Mouse (Mus musculus): ENCODE data around the gene Med9. TPM values are rescaled to one million over a fixed set of nuclear protein-coding genes. Genes with fewer than 3 reads are reported as not detected.

The Med9 gene
- polyA plus RNA-seq, 1 experiment from 2014 or later, result 32.4 TPM

DNA sequence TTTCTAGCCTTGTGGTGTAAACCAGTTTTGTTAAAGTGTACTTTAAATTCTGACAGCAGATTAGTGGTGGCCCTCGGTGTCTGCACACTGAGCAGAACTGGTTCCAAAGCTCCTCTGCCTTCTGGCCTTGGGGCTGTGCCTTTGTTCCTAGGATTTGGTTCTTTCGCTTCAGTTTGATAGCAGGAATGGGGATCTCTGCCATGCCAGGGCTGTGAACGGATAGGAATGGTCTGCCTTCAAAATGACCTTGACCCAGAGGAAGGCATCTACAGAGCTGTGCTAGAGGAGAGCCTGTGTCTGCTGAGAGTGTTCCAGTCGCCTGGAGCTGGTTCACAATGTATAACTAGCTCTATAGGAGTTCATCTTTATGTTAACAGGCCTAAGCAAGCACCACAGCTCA, 11.4 kb downstream of the Med9 start:
- Histone ChIP-seq H3K4me2 (no peak overlapping the region), H3K4me3 (no peak overlapping the region), H3K27ac (no peak overlapping the region), H3K27me3 (replicated peaks) (peaks cover 19% of the 10 kb centered on the region), H3K9me3 (no peaks in the 10 kb centered on the region), H3K4me1 (peaks cover 13% of the 10 kb centered on the region), H3K9ac (no peak overlapping the region), H3K36me3 (replicated peaks) (no peaks in the 10 kb centered on the region)
- no peak for ATAC-seq (replicated peaks)
- 78% methylated on average over 4 of the region's 4 CpGs for WGBS

GRCm38 (mm10) chr11:59960476-59961337, 12.7 kb downstream of the Med9 start:
- ATAC-seq (replicated peaks), result no peak
- 84% methylated on average over 20 of the region's 20 CpGs for WGBS
- H3K4me1 ChIP-seq, result peaks cover 25% of the 10 kb centered on the region

GRCm38 (mm10) chr11:59961338-59961875, 13.4 kb downstream of the Med9 start:
- Histone ChIP-seq H3K27me3 (replicated peaks) (peaks cover 31% of the 10 kb centered on the region), H3K27ac (no peak overlapping the region), H3K4me3 (no peak overlapping the region), H3K4me1 (peaks cover 25% of the 10 kb centered on the region), H3K9ac (no peak overlapping the region), H3K9me3 (no peaks in the 10 kb centered on the region), H3K4me2 (no peak overlapping the region), H3K36me3 (replicated peaks) (no peaks in the 10 kb centered on the region)
- ATAC-seq (replicated peaks), result no peak
- 93% methylated on average over 9 of the region's 9 CpGs for WGBS

More at GRCm38 (mm10) chr11:59960476-59961337, 12.7 kb downstream of the Med9 start:
- Histone ChIP-seq H3K9me3 (no peaks in the 10 kb centered on the region), H3K4me2 (no peak overlapping the region), H3K9ac (no peak overlapping the region), H3K27me3 (replicated peaks) (peaks cover 29% of the 10 kb centered on the region), H3K36me3 (replicated peaks) (no peaks in the 10 kb centered on the region), H3K4me3 (no peak overlapping the region), H3K27ac (no peak overlapping the region)

DNA sequence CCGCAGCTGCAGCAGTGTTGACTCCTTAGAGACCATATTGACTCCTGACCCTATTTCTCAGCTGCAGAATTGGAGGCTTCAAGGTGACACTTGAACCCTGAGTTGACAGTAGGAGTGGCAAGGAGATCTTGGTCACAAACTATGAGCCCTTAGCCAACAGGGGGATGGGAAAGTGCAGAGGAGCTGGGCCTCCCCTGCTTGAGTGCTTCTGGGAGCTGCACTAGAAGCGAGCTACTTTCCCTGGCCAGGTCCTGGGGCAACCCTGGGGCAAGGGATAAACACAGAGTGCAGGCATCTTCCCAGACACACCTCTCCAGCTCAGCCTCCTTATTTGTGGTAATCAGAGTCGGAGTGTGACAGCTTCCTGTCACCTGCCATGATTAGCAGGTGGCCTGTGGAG, 14.6 kb downstream of the Med9 start:
- no peak overlapping the region for H3K4me3 ChIP-seq
- H3K27ac ChIP-seq, result no peak overlapping the region
- H3K9ac ChIP-seq, result no peak overlapping the region
- no peaks in the 10 kb centered on the region for H3K9me3 ChIP-seq
- no peak for ATAC-seq (replicated peaks)
- peaks cover 31% of the 10 kb centered on the region for H3K27me3 ChIP-seq (replicated peaks)
- H3K36me3 ChIP-seq (replicated peaks), result no peaks in the 10 kb centered on the region
- WGBS, result 68% methylated on average over 3 of the region's 3 CpGs
- no peak overlapping the region for H3K4me2 ChIP-seq
- H3K4me1 ChIP-seq, result peaks cover 25% of the 10 kb centered on the region

- H3K4me2 ChIP-seq, result peak overlapping the region; percentile 77
- no peak for ATAC-seq (replicated peaks)
- peaks cover 25% of the 10 kb centered on the region for H3K4me1 ChIP-seq
- H3K36me3 ChIP-seq (replicated peaks), result no peaks in the 10 kb centered on the region
- WGBS, result 6% methylated on average over 34 of the region's 34 CpGs
- H3K27me3 ChIP-seq (replicated peaks), result peaks cover 31% of the 10 kb centered on the region
- peak overlapping the region; percentile 10; the same call in 1 of the 2 replicates for H3K9ac ChIP-seq
- peak overlapping the region; percentile 37 for H3K4me3 ChIP-seq
- no peak overlapping the region for H3K27ac ChIP-seq
- no peaks in the 10 kb centered on the region for H3K9me3 ChIP-seq
Measured at GRCm38 (mm10) chr11:59963364-59964162, 15.6 kb downstream of the Med9 start.

GRCm38 (mm10) chr11:59964163-59964758, 16.3 kb downstream of the Med9 start:
- peaks cover 25% of the 10 kb centered on the region for H3K4me1 ChIP-seq
- peaks cover 31% of the 10 kb centered on the region for H3K27me3 ChIP-seq (replicated peaks)
- peak overlapping the region; percentile 37 for H3K4me3 ChIP-seq
- no peak overlapping the region for H3K27ac ChIP-seq
- peak overlapping the region; percentile 77 for H3K4me2 ChIP-seq
- ATAC-seq (replicated peaks), result 0 out of 2 replicates have a peak, but pooled peaks have one; percentile 54
- no peaks in the 10 kb centered on the region for H3K36me3 ChIP-seq (replicated peaks)
- H3K9me3 ChIP-seq, result no peaks in the 10 kb centered on the region
- H3K9ac ChIP-seq, result peak overlapping the region; percentile 22
- 2% methylated on average over 33 of the region's 33 CpGs for WGBS

- Histone ChIP-seq H3K4me3 (peak within 1 kb of the TSS; percentile 37), H3K27me3 (replicated peaks) (peaks cover 31% of the 10 kb centered on the region), H3K4me2 (peak within 1 kb of the TSS; percentile 77), H3K9ac (peak within 1 kb of the TSS; percentile 22), H3K9me3 (no peaks in the 10 kb centered on the region), H3K4me1 (peaks cover 25% of the 10 kb centered on the region), H3K36me3 (replicated peaks) (no peaks in the 10 kb centered on the region), H3K27ac (no peak within 1 kb of the TSS)
- ATAC-seq (replicated peaks), result peak; percentile 50; the same call in 1 of the 2 replicates
- 1% methylated on average over 28 of the region's 28 CpGs for WGBS
Measured at GRCm38 (mm10) chr11:59964818-59965217, 16.8 kb downstream of the Med9 start, which contains the start of gene Rasd1. Gene Rasd1 (minus strand): TSS chr11:59964944.

- peak overlapping the region; percentile 77 for H3K4me2 ChIP-seq
- peaks cover 25% of the 10 kb centered on the region for H3K4me1 ChIP-seq
- no peaks in the 10 kb centered on the region for H3K9me3 ChIP-seq
- peaks cover 31% of the 10 kb centered on the region for H3K27me3 ChIP-seq (replicated peaks)
- H3K36me3 ChIP-seq (replicated peaks), result no peaks in the 10 kb centered on the region
- H3K4me3 ChIP-seq, result peak overlapping the region; percentile 37
- ATAC-seq (replicated peaks), result peak; percentile 65
- H3K27ac ChIP-seq, result no peak overlapping the region
- 38% methylated on average over 25 of the region's 25 CpGs for WGBS
- peak overlapping the region; percentile 22 for H3K9ac ChIP-seq
Measured at GRCm38 (mm10) chr11:59965227-59966101, 17.5 kb downstream of the Med9 start.

GRCm38 (mm10) chr11:59966102-59966483, 18.1 kb downstream of the Med9 start:
- Histone ChIP-seq H3K4me2 (no peak overlapping the region), H3K4me1 (peaks cover 25% of the 10 kb centered on the region), H3K4me3 (no peak overlapping the region), H3K27ac (no peak overlapping the region), H3K9ac (no peak overlapping the region), H3K27me3 (replicated peaks) (peaks cover 31% of the 10 kb centered on the region), H3K9me3 (no peaks in the 10 kb centered on the region), H3K36me3 (replicated peaks) (no peaks in the 10 kb centered on the region)
- WGBS, result 68% methylated on average over 4 of the region's 4 CpGs
- ATAC-seq (replicated peaks), result no peak

DNA sequence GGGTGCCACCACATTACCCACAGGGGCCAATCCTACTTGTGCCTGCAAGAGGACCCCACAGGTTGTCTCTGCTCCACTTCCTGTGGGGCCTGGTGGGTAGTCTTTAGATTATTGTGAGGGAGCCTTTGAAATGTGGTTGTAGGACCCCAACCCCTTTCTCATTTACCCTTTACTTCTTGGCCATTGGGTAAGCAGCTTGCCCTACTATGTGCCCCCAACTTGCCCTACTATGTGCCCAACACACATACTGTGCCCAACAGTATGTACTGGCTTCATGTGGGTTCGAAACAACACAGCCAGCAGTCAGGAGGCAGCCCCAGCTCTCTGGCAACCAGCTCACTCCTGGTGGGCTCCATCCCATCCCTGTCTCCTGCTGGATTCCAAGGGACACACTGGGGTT, 19.8 kb downstream of the Med9 start:
- no peak overlapping the region for H3K27ac ChIP-seq
- H3K4me2 ChIP-seq, result no peak overlapping the region
- no peaks in the 10 kb centered on the region for H3K36me3 ChIP-seq (replicated peaks)
- no peak for ATAC-seq (replicated peaks)
- H3K9ac ChIP-seq, result no peak overlapping the region
- H3K4me3 ChIP-seq, result no peak overlapping the region
- no peaks in the 10 kb centered on the region for H3K9me3 ChIP-seq
- peaks cover 28% of the 10 kb centered on the region for H3K27me3 ChIP-seq (replicated peaks)
- peaks cover 25% of the 10 kb centered on the region for H3K4me1 ChIP-seq
- WGBS, result 90% methylated on average over 1 of the region's 1 CpGs

DNA sequence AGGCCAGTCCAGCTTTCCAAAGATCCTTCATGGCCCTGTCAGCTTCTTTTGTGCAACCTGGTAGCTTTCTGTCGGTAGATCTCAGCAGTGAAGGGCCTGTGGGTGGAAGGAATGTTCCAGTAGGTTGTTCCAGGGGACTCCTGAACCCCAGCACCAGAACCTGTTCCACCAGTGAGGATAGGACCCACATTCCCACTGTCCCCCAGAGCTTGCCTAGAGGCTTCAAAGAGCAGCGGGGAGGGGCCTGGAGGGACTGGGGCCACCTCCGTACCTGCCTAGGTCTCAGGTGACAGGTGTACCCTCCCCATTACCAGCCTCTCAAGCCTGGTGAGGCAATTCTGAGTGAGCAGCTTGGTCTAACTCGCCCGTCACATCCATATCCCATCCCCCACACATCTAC, 22.8 kb downstream of the Med9 start:
- Histone ChIP-seq H3K9ac (no peak overlapping the region), H3K4me3 (no peak overlapping the region), H3K27me3 (replicated peaks) (0 out of 2 replicates have a peak, but pooled peaks cover 1% of the 10 kb centered on the region), H3K4me2 (no peak overlapping the region), H3K9me3 (no peaks in the 10 kb centered on the region), H3K4me1 (no peaks in the 10 kb centered on the region), H3K27ac (no peak overlapping the region), H3K36me3 (replicated peaks) (no peaks in the 10 kb centered on the region)
- WGBS, result 80% methylated on average over 5 of the region's 5 CpGs
- ATAC-seq (replicated peaks), result no peak

All from midbrain, embryonic 15.5 days (tissue).